Mouse (Mus musculus): ENCODE measurements around the gene Cit. TPM values are rescaled to one million over a fixed set of nuclear protein-coding genes. Genes with fewer than 3 reads are reported as not detected.
"Not testable (repeated sequence)": the region's sequence is repeated elsewhere in the genome, so short reads cannot be mapped to it uniquely, and the experiment has no call there.

The Cit gene
- polyA plus RNA-seq, 1 experiment from 2014 or later: 5.4 TPM

DNA sequence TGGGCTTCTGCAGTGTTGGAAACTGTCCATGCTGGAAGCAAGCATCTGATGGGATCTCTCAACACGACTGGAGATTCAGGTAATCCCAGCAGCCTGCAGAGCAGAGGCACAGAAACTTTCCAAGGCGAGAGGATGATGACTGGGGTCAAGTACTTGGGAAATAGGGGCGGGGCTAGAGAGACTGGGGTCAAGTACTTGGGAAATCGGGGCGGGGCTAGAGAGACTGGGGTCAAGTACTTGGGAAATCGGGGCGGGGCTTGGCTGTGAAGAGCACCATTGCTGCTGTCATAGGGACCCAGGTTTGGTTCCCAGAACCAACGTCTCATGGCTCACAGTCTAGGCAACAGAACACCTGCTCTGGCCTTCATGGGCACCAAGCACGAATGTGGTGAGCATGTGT is 25.1 kb upstream of the Cit start:
- H3K4me2 ChIP-seq (replicated peaks; ENCODE audit: low read depth): no peak overlapping the region
- no peaks in the 10 kb centered on the region for H3K36me3 ChIP-seq (ENCODE audit: control insufficient read depth, insufficient read depth, low read length)
- H3K9me3 ChIP-seq (ENCODE audit: control insufficient read depth, low read length): no peaks in the 10 kb centered on the region
- WGBS: 69% methylated on average over 9 of the region's 9 CpGs
- DNase-seq (ENCODE audit: low spot score) (no peak), ATAC-seq (ENCODE audit: low FRiP score, low TSS enrichment) (no peak)
- no peak overlapping the region for H3K27ac ChIP-seq (replicated peaks)
- H3K4me1 ChIP-seq (replicated peaks; ENCODE audit: control insufficient read depth, insufficient read depth): no peaks in the 10 kb centered on the region
- no peak overlapping the region for H3K9ac ChIP-seq (ENCODE audit: low read length)
- no peak for TF ChIP-seq CTCF (IDR thresholded peaks at IDR 0.05; ENCODE audit: low read depth)
- no peak for TF ChIP-seq EP300 (optimal IDR thresholded peaks at IDR 0.05)
- no peaks in the 10 kb centered on the region for H3K27me3 ChIP-seq (ENCODE audit: control insufficient read depth, insufficient read depth, low read length)
- no peak overlapping the region for H3K4me3 ChIP-seq (ENCODE audit: low read depth, low read length)

DNA sequence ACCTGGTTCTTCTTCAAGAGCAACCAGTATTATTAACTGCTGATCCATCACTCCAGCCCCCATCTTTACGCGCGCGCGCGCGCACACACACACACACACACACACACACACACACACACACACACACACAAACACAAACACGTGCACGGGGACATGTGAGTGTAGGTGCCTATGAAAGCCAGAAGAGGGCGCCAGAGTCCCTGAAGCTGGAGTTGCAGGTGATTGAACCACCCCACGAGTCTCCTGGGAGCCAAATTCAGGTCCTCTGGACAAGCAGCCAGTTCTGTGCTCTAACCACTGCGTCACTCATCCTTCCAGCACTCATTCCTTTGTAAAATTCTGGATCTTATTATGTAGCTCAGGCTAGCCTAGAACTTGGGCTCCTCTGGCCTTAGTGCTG is 23.9 kb upstream of the Cit start:
- DNase-seq (ENCODE audit: low spot score): no peak
- WGBS: 86% methylated on average over 12 of the region's 12 CpGs
- Histone ChIP-seq H3K4me1 (replicated peaks; ENCODE audit: control insufficient read depth, insufficient read depth) (no peaks in the 10 kb centered on the region), H3K4me2 (replicated peaks; ENCODE audit: low read depth) (no peak overlapping the region), H3K9ac (ENCODE audit: low read length) (no peak overlapping the region), H3K27ac (replicated peaks) (no peak overlapping the region), H3K27me3 (ENCODE audit: control insufficient read depth, insufficient read depth, low read length) (no peaks in the 10 kb centered on the region), H3K9me3 (ENCODE audit: control insufficient read depth, low read length) (no peaks in the 10 kb centered on the region), H3K36me3 (ENCODE audit: control insufficient read depth, insufficient read depth, low read length) (no peaks in the 10 kb centered on the region), H3K4me3 (ENCODE audit: low read depth, low read length) (no peak overlapping the region)
- ATAC-seq (ENCODE audit: low FRiP score, low TSS enrichment): no peak
- TF ChIP-seq CTCF (IDR thresholded peaks at IDR 0.05; ENCODE audit: low read depth) (0 out of 2 replicates have a peak, but pooled peaks have one; percentile 19), EP300 (optimal IDR thresholded peaks at IDR 0.05) (no peak)

DNA sequence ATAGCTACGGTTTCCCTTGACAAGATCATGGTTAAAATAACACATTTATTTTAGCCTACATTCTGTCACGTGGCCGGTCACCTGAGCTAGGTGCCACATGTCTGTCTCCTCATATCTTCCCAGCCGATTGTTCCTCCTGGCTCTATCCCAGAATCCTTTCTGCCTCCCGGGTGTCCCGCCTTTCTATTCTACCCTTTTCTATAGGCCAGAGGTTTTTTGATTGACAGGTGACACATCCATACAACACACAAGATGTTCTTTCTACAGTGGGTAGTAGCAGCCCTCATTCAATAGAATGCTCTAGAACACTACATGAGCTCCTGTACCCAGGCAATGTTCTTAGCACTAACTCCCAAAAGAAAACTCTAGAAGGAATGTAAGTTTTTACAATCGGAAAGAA is 23.2 kb upstream of the Cit start:
- WGBS: 91% methylated on average over 7 of the region's 7 CpGs
- ATAC-seq (ENCODE audit: low FRiP score, low TSS enrichment) (no peak), DNase-seq (ENCODE audit: low spot score) (no peak)
- H3K4me3 ChIP-seq (ENCODE audit: low read depth, low read length): no peak overlapping the region
- no peak for TF ChIP-seq CTCF (IDR thresholded peaks at IDR 0.05; ENCODE audit: low read depth)
- H3K27ac ChIP-seq (replicated peaks): no peak overlapping the region
- no peak overlapping the region for H3K4me2 ChIP-seq (replicated peaks; ENCODE audit: low read depth)
- H3K9ac ChIP-seq (ENCODE audit: low read length): no peak overlapping the region
- no peaks in the 10 kb centered on the region for H3K36me3 ChIP-seq (ENCODE audit: control insufficient read depth, insufficient read depth, low read length)
- no peaks in the 10 kb centered on the region for H3K9me3 ChIP-seq (ENCODE audit: control insufficient read depth, low read length)
- no peaks in the 10 kb centered on the region for H3K27me3 ChIP-seq (ENCODE audit: control insufficient read depth, insufficient read depth, low read length)
- no peaks in the 10 kb centered on the region for H3K4me1 ChIP-seq (replicated peaks; ENCODE audit: control insufficient read depth, insufficient read depth)

GRCm38 (mm10) chr5:115832754-115833153 is 12.3 kb upstream of the Cit start:
- Histone ChIP-seq H3K4me1 (replicated peaks; ENCODE audit: control insufficient read depth, insufficient read depth) (no peaks in the 10 kb centered on the region), H3K27ac (replicated peaks) (no peak overlapping the region), H3K9me3 (ENCODE audit: control insufficient read depth, low read length) (no peaks in the 10 kb centered on the region), H3K36me3 (ENCODE audit: control insufficient read depth, insufficient read depth, low read length) (no peaks in the 10 kb centered on the region), H3K9ac (ENCODE audit: low read length) (no peak overlapping the region), H3K27me3 (ENCODE audit: control insufficient read depth, insufficient read depth, low read length) (no peaks in the 10 kb centered on the region), H3K4me2 (replicated peaks; ENCODE audit: low read depth) (no peak overlapping the region), H3K4me3 (ENCODE audit: low read depth, low read length) (no peak overlapping the region)
- ATAC-seq (ENCODE audit: low FRiP score, low TSS enrichment) (no peak), DNase-seq (ENCODE audit: low spot score) (no peak)
- no peak for TF ChIP-seq CTCF (IDR thresholded peaks at IDR 0.05; ENCODE audit: low read depth)
- no peak for TF ChIP-seq EP300 (optimal IDR thresholded peaks at IDR 0.05)
- WGBS: 89% methylated on average over 2 of the region's 2 CpGs

- not testable (repeated sequence) for H3K4me1 ChIP-seq (replicated peaks; ENCODE audit: control insufficient read depth, insufficient read depth); DNase-seq (ENCODE audit: low spot score); H3K4me3 ChIP-seq (ENCODE audit: low read depth, low read length); H3K9ac ChIP-seq (ENCODE audit: low read length); H3K4me2 ChIP-seq (replicated peaks; ENCODE audit: low read depth); H3K9me3 ChIP-seq (ENCODE audit: control insufficient read depth, low read length); H3K27me3 ChIP-seq (ENCODE audit: control insufficient read depth, insufficient read depth, low read length); ATAC-seq (ENCODE audit: low FRiP score, low TSS enrichment); H3K27ac ChIP-seq (replicated peaks); H3K36me3 ChIP-seq (ENCODE audit: control insufficient read depth, insufficient read depth, low read length)
These were observed 11.3 kb upstream of the Cit start for GRCm38 (mm10) chr5:115833806-115834205.

GRCm38 (mm10) chr5:115835291-115835690 is 9.8 kb upstream of the Cit start:
- ATAC-seq (ENCODE audit: low FRiP score, low TSS enrichment) (no peak), DNase-seq (ENCODE audit: low spot score) (no peak)
- no peak overlapping the region for H3K9ac ChIP-seq (ENCODE audit: low read length)

More at GRCm38 (mm10) chr5:115835291-115835690, 9.8 kb upstream of the Cit start:
- TF ChIP-seq EP300 (optimal IDR thresholded peaks at IDR 0.05) (no peak), CTCF (IDR thresholded peaks at IDR 0.05; ENCODE audit: low read depth) (peak; percentile 52)
- Histone ChIP-seq H3K9me3 (ENCODE audit: control insufficient read depth, low read length) (no peaks in the 10 kb centered on the region), H3K4me3 (ENCODE audit: low read depth, low read length) (no peak overlapping the region), H3K4me1 (replicated peaks; ENCODE audit: control insufficient read depth, insufficient read depth) (no peaks in the 10 kb centered on the region), H3K27me3 (ENCODE audit: control insufficient read depth, insufficient read depth, low read length) (no peaks in the 10 kb centered on the region), H3K4me2 (replicated peaks; ENCODE audit: low read depth) (no peak overlapping the region), H3K27ac (replicated peaks) (no peak overlapping the region), H3K36me3 (ENCODE audit: control insufficient read depth, insufficient read depth, low read length) (no peaks in the 10 kb centered on the region)
- 50% methylated on average over 7 of the region's 7 CpGs for WGBS
